Mouse (Mus musculus): ENCODE results near the gene Gbe1.

Gbe1 gene

GRCm38 (mm10) chr16:70563456-70563855, 249.7 kb downstream of the Gbe1 start:
- DNase-seq (ENCODE audit: extremely low read depth, low read depth, low spot score): no peak

GRCm38 (mm10) chr16:70568341-70569265, 254.9 kb downstream of the Gbe1 start:
- no peak for DNase-seq (ENCODE audit: extremely low read depth, low read depth, low spot score)

GRCm38 (mm10) chr16:70585964-70586363, 272.2 kb downstream of the Gbe1 start:
- no peak for DNase-seq (ENCODE audit: extremely low read depth, low read depth, low spot score)

- no peak for DNase-seq (ENCODE audit: extremely low read depth, low read depth, low spot score)
Observed at GRCm38 (mm10) chr16:70602326-70602725, 288.6 kb downstream of the Gbe1 start.

GRCm38 (mm10) chr16:70608358-70608757, 294.6 kb downstream of the Gbe1 start:
- no peak for DNase-seq (ENCODE audit: extremely low read depth, low read depth, low spot score)

GRCm38 (mm10) chr16:70617691-70618090, 303.9 kb downstream of the Gbe1 start:
- DNase-seq (ENCODE audit: extremely low read depth, low read depth, low spot score): no peak

- no peak for DNase-seq (ENCODE audit: extremely low read depth, low read depth, low spot score)
Observed at GRCm38 (mm10) chr16:70618168-70618567, 304.4 kb downstream of the Gbe1 start.
